Mouse (Mus musculus) forebrain, embryonic 16.5 days (tissue): ENCODE measurements at regions not wholly inside any gene's neighbourhood (a gene's known extent, or its start where the extent isn't known, plus 50 kb on each side); places are given as distances from the start of the nearest gene placed in this dataset.
"Not testable (repeated sequence)": the region's sequence is repeated elsewhere in the genome, so short reads cannot be mapped to it uniquely, and the experiment has no call there.

ENCODE experiments used
- ATAC-seq: fragments of 200-750 bp; cut with Nextera tagmentation; 2 replicates; pipeline ENCODE4 v1.8.0; 2017; ENCODE audit warnings: mild to moderate bottlenecking, moderate library complexity
- H3K27ac ChIP-seq: fragments of 300-500 bp; sonication (generic); 2 replicates; pipeline ENCODE4 v1.5.1; 2014; ENCODE audit warnings: low read length, control low read depth
- H3K27me3 ChIP-seq: fragments of 300-500 bp; sonication (generic); replicated peaks from 2 replicates; pipeline ENCODE4 v1.6.1; 2014; ENCODE audit warnings: low read length; ENCODE audit not compliant: control insufficient read depth, insufficient read depth
- H3K36me3 ChIP-seq: fragments of 300-500 bp; sonication (generic); 2 replicates; pipeline ENCODE4 v1.6.1; 2014; ENCODE audit not compliant: control insufficient read depth, insufficient read depth
- H3K4me1 ChIP-seq: fragments of 300-500 bp; sonication (generic); replicated peaks from 2 replicates; pipeline ENCODE4 v1.6.1; 2014; ENCODE audit warnings: low read length; ENCODE audit not compliant: control insufficient read depth, insufficient read depth
- H3K4me2 ChIP-seq: fragments of 300-500 bp; sonication (generic); 2 replicates; pipeline ENCODE4 v1.6.1; 2014; ENCODE audit warnings: mild to moderate bottlenecking, low read length, control low read depth
- H3K4me3 ChIP-seq: fragments of 300-500 bp; sonication (generic); replicated peaks from 2 replicates; pipeline ENCODE4 v1.5.1; 2014; ENCODE audit warnings: mild to moderate bottlenecking, low read length, control low read depth
- H3K9ac ChIP-seq: fragments of 300-500 bp; sonication (generic); replicated peaks from 2 replicates; pipeline ENCODE4 v1.6.1; 2014; ENCODE audit warnings: low read depth, low read length, control low read depth
- H3K9me3 ChIP-seq: fragments of 300-500 bp; sonication (generic); 2 replicates; pipeline ENCODE4 v1.6.1; 2016; ENCODE audit warnings: low read length; ENCODE audit not compliant: control insufficient read depth
- WGBS: fragments of 180-500 bp; shearing (Covaris S2); extraction: QIAGEN DNeasy Blood & Tissue Kit; methylation state at CpG from one replicate; pipeline ENCODE4 v1.1.7; 2014; 5-methylcytosine and 5-hydroxymethylcytosine counted together

DNA sequence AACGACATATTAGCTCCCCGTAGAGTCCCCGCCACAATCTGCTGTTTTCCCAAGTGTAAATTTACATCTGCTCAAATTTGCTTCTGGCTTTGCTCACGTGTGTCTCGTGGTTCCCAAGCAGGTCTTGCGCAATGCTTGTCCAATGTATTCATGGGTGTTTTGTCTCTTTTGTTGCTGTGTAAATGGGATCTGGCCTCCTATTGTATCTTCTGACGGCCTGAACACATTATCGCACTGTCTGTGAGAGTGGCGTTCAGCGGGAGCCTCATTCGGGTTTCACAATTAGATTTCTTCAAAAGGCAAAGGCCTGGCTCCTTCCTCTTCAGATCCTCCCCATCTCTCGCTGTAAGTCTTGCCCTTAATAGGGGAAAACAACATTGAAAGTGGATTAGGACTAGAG is 274.5 kb downstream of the Fam19a5 start:
- H3K4me3 ChIP-seq = no peak overlapping the region
- H3K27me3 ChIP-seq = no peaks in the 10 kb centered on the region
- no peak overlapping the region for H3K4me2 ChIP-seq
- H3K9ac ChIP-seq = no peak overlapping the region
- no peak for ATAC-seq
- 7% methylated on average over 12 of the region's 12 CpGs for WGBS
- H3K9me3 ChIP-seq = no peaks in the 10 kb centered on the region
- H3K4me1 ChIP-seq = peaks cover 8% of the 10 kb centered on the region
- no peaks in the 10 kb centered on the region for H3K36me3 ChIP-seq
- no peak overlapping the region for H3K27ac ChIP-seq

DNA sequence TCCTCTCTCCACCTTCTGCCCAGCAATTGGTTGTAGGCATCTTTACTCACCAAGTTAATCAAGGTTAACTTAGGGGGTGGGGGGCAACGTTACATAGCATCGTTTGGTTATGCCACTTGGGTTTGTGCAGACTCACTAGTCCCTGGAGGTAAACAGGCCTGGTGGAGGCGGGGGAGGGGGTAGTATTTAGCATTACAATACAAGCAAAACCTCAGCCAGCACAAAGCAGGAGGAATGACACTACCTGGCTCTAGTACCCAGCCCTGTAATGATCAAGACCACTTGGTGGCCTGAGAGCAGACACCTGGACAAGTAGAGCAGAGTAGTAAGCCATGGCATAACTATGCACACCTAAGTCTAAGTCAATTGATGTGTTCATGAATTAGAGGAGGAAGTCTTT is 298.0 kb downstream of the Fam19a5 start:
- H3K9me3 ChIP-seq = no peaks in the 10 kb centered on the region
- no peaks in the 10 kb centered on the region for H3K36me3 ChIP-seq
- ATAC-seq = no peak
- no peak overlapping the region for H3K27ac ChIP-seq
- H3K4me3 ChIP-seq = no peak overlapping the region
- 56% methylated on average over 3 of the region's 3 CpGs for WGBS
- H3K27me3 ChIP-seq = no peaks in the 10 kb centered on the region
- no peak overlapping the region for H3K4me2 ChIP-seq
- H3K4me1 ChIP-seq = no peaks in the 10 kb centered on the region
- no peak overlapping the region for H3K9ac ChIP-seq

DNA sequence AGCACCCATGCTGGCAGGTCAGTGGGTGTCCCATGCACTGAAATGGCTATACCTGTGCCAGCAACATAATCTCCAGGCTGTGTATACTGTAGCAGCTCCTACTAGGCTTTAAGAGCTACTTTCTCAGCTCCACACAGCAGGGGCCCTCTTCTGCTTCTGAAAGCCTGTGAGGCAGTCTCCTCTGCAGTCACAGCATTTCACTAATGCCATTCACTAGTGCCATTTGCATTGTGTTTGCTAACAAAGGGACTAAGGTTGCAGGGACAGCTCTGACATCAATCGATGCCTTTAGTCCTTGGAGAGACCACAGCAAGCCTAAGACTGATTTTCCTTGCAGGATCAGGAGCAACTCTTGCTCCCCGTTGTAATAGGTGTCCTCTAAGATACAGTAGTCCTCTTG is 315.0 kb downstream of the Fam19a5 start:
- Histone ChIP-seq H3K27me3 (no peaks in the 10 kb centered on the region), H3K36me3 (no peaks in the 10 kb centered on the region), H3K27ac (no peak overlapping the region), H3K4me2 (no peak overlapping the region), H3K9ac (no peak overlapping the region), H3K4me1 (no peaks in the 10 kb centered on the region), H3K9me3 (no peaks in the 10 kb centered on the region), H3K4me3 (no peak overlapping the region)
- WGBS = 0% methylated on average over 2 of the region's 2 CpGs
- no peak for ATAC-seq

DNA sequence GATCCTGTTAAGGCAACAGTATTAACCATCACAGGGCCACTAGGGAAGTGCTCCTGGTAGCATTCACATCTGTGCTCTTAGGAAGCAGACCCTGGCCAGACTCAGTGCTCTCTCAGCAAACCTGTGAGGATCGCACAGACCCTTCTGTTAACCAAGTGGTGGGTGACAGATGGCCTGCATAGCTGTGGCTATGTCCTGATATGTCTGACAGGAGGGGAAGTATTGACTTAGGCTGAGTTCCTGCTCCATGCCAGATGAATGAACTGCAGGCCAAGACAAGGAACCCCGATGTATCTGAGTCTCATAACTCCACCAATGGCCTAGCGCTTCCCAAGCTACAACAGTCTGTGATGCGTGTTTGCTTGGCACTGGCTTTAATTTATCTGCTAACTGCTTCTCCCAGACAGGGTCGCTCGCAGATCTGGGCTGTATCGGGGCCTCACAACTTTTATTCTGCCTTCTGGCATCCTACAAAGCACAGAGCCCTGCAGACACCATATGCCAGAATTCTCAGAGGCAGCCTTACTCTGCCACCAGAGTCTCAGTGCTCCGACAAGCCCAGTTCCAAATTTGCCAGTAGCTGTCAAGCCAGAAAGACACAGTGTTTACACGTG is 332.3 kb downstream of the Fam19a5 start:
- Histone ChIP-seq H3K27me3 (no peaks in the 10 kb centered on the region), H3K9me3 (no peaks in the 10 kb centered on the region), H3K9ac (no peak overlapping the region), H3K36me3 (no peaks in the 10 kb centered on the region), H3K27ac (peak overlapping the region; percentile 27), H3K4me2 (no peak overlapping the region), H3K4me3 (no peak overlapping the region), H3K4me1 (peaks cover 15% of the 10 kb centered on the region)
- ATAC-seq = peak; percentile 94
- WGBS = 53% methylated on average over 9 of the region's 9 CpGs

DNA sequence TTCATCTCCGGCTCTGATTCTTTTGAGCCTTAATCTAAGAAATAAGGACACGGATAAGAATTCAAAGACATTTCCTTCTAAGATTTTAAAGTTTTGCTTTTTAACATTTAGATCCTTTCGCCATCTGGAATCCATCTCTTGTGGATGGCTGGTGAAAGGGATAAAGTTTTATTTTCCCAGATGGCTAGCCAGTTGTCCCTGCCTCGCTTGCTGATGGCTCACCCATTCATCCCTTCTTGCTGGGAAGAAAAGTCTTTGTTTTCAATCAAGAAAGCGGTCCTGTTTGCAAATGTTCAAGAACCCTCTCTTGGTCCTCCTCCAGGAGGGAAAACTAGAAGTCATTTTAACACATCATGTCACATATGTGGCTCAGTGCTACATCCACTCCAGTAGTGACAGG is 346.8 kb downstream of the Fam19a5 start:
- 76% methylated on average over 5 of the region's 5 CpGs for WGBS
- H3K36me3 ChIP-seq = no peaks in the 10 kb centered on the region
- H3K9me3 ChIP-seq = no peaks in the 10 kb centered on the region; the same call in 1 of the 2 replicates
- H3K27ac ChIP-seq = no peak overlapping the region
- no peaks in the 10 kb centered on the region for H3K27me3 ChIP-seq
- H3K4me1 ChIP-seq = no peaks in the 10 kb centered on the region
- H3K4me3 ChIP-seq = no peak overlapping the region
- H3K4me2 ChIP-seq = no peak overlapping the region
- no peak for ATAC-seq
- H3K9ac ChIP-seq = no peak overlapping the region

DNA sequence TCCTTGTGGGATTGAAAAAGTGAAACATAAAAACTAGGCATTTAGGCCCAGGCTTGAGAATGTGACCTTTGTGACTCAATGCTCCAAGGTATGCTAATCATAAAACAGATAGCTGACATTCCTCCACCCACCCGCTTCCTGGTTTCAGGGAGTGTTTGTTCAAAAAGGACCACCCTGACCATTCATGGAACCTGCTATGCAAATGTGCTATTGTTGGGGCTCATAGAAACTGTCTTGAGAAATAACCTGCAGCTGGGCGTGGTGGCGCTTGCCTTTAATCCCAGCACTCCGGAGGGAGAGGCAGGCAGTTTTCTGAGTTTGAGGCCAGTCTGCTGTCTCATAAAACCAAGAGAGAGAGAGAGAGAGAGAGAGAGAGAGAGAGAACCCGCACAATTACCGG is 350.8 kb downstream of the Fam19a5 start:
- 95% methylated on average over 6 of the region's 6 CpGs for WGBS

GRCm38 (mm10) chr15:87898655-87899054 is 354.6 kb downstream of the Fam19a5 start:
- Histone ChIP-seq H3K27ac (no peak overlapping the region), H3K4me1 (no peaks in the 10 kb centered on the region), H3K9ac (no peak overlapping the region), H3K4me2 (no peak overlapping the region), H3K4me3 (no peak overlapping the region), H3K36me3 (no peaks in the 10 kb centered on the region), H3K27me3 (no peaks in the 10 kb centered on the region), H3K9me3 (no peaks in the 10 kb centered on the region; the same call in 1 of the 2 replicates)
- 88% methylated on average over 4 of the region's 4 CpGs for WGBS
- ATAC-seq = no peak

More for the DNA sequence above, 350.8 kb downstream of the Fam19a5 start:
- not testable (repeated sequence) for H3K4me3 ChIP-seq, H3K27ac ChIP-seq, H3K36me3 ChIP-seq, H3K9me3 ChIP-seq, H3K9ac ChIP-seq, H3K4me2 ChIP-seq, H3K27me3 ChIP-seq, H3K4me1 ChIP-seq, ATAC-seq

DNA sequence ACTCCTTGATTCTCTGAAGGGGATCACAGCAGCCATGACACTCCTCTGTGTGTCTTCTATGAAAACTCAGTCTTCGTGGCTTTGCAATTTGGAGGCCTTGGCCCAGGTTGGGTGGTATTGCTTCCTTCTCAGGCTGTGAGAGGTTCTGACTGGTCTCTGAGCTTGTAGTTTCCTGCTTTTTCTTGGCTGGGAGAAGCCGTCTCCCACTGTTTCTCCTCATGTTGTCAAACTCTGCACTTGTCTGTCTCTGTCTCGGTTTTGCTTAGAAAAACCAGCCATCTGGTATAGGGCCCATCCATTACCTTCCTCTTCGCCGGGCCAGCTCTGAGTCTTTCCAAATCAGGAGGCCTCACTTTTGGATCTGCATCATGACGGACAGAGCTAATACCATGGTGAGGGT is 360.3 kb downstream of the Fam19a5 start:
- Histone ChIP-seq H3K4me3 (no peak overlapping the region), H3K4me2 (no peak overlapping the region), H3K27me3 (no peaks in the 10 kb centered on the region), H3K36me3 (no peaks in the 10 kb centered on the region), H3K9me3 (no peaks in the 10 kb centered on the region), H3K4me1 (no peaks in the 10 kb centered on the region), H3K27ac (no peak overlapping the region), H3K9ac (no peak overlapping the region)
- 76% methylated on average over 6 of the region's 6 CpGs for WGBS
- no peak for ATAC-seq

- Histone ChIP-seq H3K9me3 (no peaks in the 10 kb centered on the region), H3K4me2 (no peak overlapping the region), H3K36me3 (no peaks in the 10 kb centered on the region), H3K27me3 (no peaks in the 10 kb centered on the region), H3K4me1 (no peaks in the 10 kb centered on the region), H3K27ac (no peak overlapping the region), H3K4me3 (no peak overlapping the region), H3K9ac (no peak overlapping the region)
- ATAC-seq = no peak
- 78% methylated on average over 5 of the region's 5 CpGs for WGBS
These were observed 362.2 kb downstream of the Fam19a5 start for GRCm38 (mm10) chr15:87906310-87906709.

DNA sequence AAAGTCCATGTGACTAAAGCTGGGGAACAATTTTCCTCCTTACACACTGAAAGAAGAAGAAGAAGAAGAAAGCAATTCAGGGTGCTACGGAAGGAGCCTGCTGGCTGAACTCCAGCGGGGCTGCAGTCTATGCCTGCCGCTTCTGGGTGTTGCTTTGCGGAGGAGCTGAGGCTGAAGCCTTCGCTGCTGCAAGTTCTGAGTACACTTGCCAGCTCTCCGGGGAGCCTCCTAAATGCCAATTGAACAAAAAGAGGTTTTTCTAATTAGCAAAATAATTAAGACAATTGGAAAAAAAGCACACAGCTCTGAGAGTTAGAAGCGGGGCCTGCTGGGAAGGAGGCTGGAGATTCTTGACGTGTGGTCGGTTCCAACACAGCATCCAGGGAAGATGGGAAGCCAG is 378.0 kb downstream of the Fam19a5 start:
- ATAC-seq = peak; percentile 40; the same call in 1 of the 2 replicates
- H3K4me3 ChIP-seq = no peak overlapping the region
- H3K4me1 ChIP-seq = peaks cover 4% of the 10 kb centered on the region; the same call in 1 of the 2 replicates
- H3K9me3 ChIP-seq = no peaks in the 10 kb centered on the region
- no peak overlapping the region for H3K27ac ChIP-seq
- no peaks in the 10 kb centered on the region for H3K27me3 ChIP-seq
- WGBS = 17% methylated on average over 9 of the region's 9 CpGs
- H3K36me3 ChIP-seq = no peaks in the 10 kb centered on the region
- no peak overlapping the region for H3K9ac ChIP-seq
- H3K4me2 ChIP-seq = no peak overlapping the region
